Mouse (Mus musculus) forelimb bud, embryonic 11.5 days (tissue): ENCODE measurements around the gene Rccd1.
A peak's percentile ranks its signal among the peaks of the same experiment; 100 is the strongest.

Experiments used
- DNase-seq: peaks from one replicate; pipeline ENCODE4 v3.0.0-alpha.2; 2012; ENCODE audit warnings: low read depth, low spot score

Rccd1 gene

DNA sequence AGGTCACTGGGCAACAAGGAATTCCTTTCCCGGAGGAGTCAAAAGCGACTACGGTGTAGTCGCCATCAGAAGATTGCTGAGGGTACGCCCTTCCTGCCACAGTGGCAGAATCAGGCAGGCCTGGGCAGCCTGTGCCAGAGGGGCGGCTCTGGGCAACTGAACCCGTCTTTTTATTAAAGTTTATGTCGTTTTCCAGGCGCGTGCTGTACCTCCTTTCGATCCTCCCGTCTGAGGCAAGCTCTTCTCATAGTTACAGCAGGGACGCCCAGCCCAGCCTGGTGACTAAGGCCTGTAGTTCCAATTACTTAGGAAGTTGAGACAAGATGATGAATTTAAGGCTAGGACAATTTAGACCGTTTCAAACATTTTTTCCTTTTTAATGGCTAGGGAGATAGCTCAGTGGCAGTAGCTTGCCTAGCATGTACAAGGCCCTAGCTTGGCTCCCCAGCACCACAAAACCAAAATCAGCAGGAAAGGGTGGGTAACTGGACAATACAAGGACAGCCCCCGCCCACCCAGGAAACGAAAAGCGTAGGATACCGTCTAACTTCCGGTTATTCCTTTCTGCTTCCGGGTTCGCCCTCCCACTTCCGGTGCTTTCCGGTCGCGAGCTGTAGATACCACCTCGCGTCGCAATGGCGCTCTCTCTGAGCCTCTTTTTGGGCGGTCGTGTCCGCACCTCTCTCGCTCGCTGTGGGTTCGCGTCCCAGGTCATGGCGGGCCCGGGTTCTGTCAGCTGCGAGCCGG, 63.5 kb downstream of the Rccd1 start, which contains the start of gene Ngrn:
Gene Ngrn, plus strand, starts transcription at position 591 of the 747 bp plus-strand sequence.
- DNase-seq = peak; percentile 81

DNA sequence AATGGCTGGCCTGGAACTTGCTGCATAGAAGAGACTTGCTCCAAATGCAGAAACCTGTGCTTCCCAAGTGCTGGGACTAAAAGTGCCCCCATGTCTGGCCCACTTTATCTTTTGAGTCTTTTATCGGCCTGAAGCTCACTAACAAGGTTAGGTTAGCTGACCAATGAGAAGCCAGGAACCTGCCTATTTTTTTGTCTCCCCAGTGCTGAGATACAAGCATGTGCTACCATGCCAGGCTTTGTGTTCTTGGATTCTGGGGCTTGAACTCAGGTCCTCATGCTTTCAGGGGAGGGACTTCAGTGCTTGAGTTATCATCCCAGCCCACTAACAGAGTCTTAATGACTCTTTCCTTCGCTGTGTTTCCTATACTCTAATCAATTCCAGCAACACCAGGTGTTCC, 66.5 kb downstream of the Rccd1 start:
- DNase-seq = no peak

DNA sequence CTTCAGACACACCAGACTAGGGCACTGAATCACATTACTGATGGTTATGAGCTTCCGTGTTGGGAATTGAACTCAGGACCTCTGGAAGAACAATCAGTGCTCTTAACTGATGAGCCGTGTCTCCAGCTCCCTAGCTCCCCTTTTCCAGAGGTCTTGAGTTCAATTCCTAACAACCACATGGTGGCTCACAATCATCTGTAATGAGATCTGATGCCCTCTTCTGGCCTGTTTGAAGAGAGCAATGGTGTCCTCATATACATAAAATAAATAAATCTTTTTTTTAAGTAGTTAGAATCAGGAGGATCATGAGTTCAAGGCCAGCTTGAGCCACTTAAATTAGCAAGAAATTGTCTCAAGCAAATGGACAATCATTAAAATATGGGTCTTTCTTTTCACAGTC, 68.3 kb downstream of the Rccd1 start:
- no peak for DNase-seq

DNA sequence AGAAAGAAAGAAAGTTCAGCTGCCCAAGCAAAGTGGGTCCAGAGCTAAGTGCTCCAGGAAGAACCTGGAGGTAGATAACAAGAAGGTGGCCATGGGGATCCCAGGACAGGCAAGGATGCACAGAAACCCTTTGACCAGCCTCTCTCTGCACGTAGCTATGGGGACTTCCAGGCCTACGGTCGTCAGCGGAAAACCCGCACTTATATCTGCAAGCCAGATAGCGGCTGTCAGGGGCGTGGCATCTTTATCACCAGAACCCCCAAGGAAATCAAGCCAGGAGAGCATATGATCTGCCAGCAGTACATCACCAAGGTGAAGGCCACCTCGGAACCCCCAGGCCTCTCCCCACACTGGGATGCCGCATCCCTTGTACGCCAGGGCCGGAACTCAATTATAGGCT, 71.4 kb downstream of the Rccd1 start:
- DNase-seq = no peak

DNA sequence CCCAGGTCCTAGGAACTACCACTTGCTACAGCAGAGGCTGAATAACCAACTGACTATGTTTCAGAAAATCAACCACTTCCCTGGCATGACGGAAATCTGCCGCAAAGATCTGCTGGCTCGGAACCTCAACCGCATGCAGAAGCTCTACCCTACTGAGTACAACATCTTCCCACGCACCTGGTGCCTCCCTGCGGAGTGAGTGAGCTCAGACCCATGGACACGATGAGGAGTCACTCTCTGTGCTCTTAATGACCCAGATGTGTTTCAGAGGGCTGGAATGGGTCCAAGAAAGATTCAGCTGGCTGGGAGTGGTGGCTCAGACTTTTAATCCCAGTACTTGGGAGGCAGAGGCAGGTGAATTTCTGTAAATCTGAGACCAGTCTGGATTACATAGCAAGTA, 71.8 kb downstream of the Rccd1 start:
- no peak for DNase-seq

DNA sequence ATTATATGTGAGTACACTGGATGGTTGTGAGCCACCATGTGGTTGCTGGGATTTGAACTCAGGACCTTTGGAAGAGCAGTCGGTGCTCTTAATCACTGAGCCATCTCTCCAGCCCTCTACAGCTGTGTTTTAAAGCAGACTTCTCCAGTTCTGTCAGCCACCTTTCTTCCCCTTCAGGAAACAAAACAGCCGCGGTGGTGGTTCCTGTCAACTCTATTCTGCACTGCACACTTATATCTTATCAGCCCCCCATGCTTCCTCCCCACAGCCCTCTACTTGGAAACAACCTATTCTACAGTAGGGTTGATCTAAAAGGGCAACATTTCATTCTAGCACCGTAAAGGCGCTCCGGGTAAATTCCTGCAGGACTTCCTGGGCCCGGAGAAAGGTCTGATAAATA, 77.4 kb downstream of the Rccd1 start:
- DNase-seq = no peak

DNA sequence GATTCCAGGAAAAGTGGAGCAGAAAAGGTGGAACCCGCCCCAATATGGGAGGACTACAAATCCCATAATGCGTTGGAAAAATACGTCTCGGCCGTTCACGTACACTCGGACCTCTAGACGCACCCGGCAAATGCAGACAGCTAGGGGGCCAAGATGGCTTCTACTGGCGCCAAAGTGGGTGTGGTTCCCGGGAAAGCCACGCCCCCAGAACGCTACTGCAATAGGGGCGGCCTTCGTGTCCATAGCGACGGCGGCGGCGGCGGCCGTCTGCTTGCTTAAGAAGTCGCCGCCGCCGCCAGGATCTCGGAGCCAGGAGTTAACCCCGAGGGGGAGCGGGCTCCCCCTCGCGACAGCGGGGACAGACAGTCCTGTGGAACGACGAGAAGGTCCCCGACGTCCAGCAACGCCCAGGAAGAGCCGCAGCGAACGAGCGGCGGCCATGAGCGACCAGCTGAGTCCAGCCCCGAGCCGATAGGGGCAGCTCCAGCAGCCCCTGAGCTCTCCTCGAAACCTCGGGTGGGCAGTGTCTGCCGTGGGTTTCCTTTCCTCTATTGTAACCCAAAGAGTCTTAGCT, 78.0 kb downstream of the Rccd1 start, which contains the start of gene Ttll13:
Gene Ttll13, plus strand, starts transcription at position 229 of the 574 bp plus-strand sequence.
- peak; percentile 98 for DNase-seq

DNA sequence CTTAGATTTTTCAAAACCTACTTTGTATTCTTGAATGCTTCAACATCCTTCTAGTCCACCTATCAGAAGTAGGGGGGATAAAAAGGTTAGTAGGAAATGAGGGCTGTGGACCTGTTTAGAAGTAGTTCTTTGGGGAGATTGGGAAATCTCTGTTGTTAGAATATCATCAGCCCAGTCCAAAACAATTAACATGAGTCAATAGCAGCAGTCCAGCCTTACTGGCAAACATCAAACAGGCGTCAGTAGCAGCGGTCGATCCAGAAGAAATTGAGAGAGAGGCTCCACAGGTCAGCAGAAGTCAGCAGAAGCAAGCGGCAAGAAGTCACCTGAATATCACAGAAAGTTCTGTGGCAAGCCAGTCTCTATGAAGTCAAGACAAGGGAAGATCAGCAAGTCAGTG, 79.4 kb downstream of the Rccd1 start:
- DNase-seq = no peak
